ENCODE assay signal across 22 mouse cellular contexts in genomic region chr6:99167001-99167400, GRCm38 (mm10).
A peak's percentile ranks its signal among the peaks of the same experiment; 100 is the strongest.
DNase-seq lines count a peak whose midpoint lies in the region; ATAC-seq and TF ChIP-seq lines count a peak whose summit lies in the region.
"Had no signal": no experiment of that assay in that cellular context is flagged by ENCODE, and none has a peak within 500 bp of the region (broad histone marks: within the 10 kb centered on the region; RNA-seq: fewer than 3 reads in every experiment).

No protein-coding gene starts in this region.

- no peaks in the 10 kb centered on the region for H3K27me3 ChIP-seq in lung, embryonic 15.5 days
- H3K27me3 ChIP-seq in stomach, embryonic 15.5 days (replicated peaks) = no peaks in the 10 kb centered on the region
- H3K27me3 ChIP-seq: forebrain, embryonic 15.5 days; limb, embryonic 12.5 days had no signal

- intact Hi-C loops in left cerebral cortex, adult 2 months (cut with DNase I) = no loop called here

- H3K9ac ChIP-seq in lung, embryonic 15.5 days = no peak overlapping the region
- H3K9ac ChIP-seq in stomach, embryonic 15.5 days = no peak overlapping the region
- H3K9ac ChIP-seq: forebrain, embryonic 15.5 days; limb, embryonic 12.5 days; liver, embryonic 14.5 days had no signal

- H3K9me3 ChIP-seq in lung, embryonic 15.5 days = no peaks in the 10 kb centered on the region
- H3K9me3 ChIP-seq in stomach, embryonic 15.5 days = no peaks in the 10 kb centered on the region
- H3K9me3 ChIP-seq: embryonic facial prominence, embryonic 10.5 days; forebrain, embryonic 15.5 days; limb, embryonic 12.5 days had no signal

- TF ChIP-seq CTCF in left cerebral cortex, adult 2 months (IDR thresholded peaks at IDR 0.05) = no peak
- TF ChIP-seq CTCF in lung, adult 2 months (IDR thresholded peaks at IDR 0.05; ENCODE audit: insufficient read depth, low read length) = no peak

- DNase-seq in left cerebral cortex, adult 2 months (ENCODE audit: extremely low spot score in 1 of 2, low spot score in 2 of 2) = no peak
- no peak for DNase-seq in left cerebral cortex, adult 8-10 months (ENCODE audit: low spot score in 2 of 2)
- DNase-seq in lung, adult 2 months = no peak
- DNase-seq in spleen, adult 12 weeks (ENCODE audit: low spot score) = no peak
- no peak for DNase-seq in spleen, postnatal 10 days (ENCODE audit: low spot score in 2 of 2)
- DNase-seq: adrenal gland, adult 8-10 months; cerebellum, adult 11-12 months; cerebellum, postnatal 10 days; kidney, adult 9 months; kidney, postnatal 14 days; midbrain, embryonic 14.5 days; spleen, adult 18-20 months had no signal

- WGBS in lung, embryonic 15.5 days = 45% methylated on average over 8 of the region's 8 CpGs
- 50% methylated on average over 8 of the region's 8 CpGs for WGBS in lung, adult 2 months
- 55% methylated on average over 8 of the region's 8 CpGs for WGBS in stomach, embryonic 15.5 days

- no peaks in the 10 kb centered on the region for H3K36me3 ChIP-seq in lung, embryonic 15.5 days
- H3K36me3 ChIP-seq in stomach, embryonic 15.5 days = no peaks in the 10 kb centered on the region
- H3K36me3 ChIP-seq: embryonic facial prominence, embryonic 10.5 days; forebrain, embryonic 15.5 days; limb, embryonic 12.5 days had no signal

- no peak overlapping the region for H3K4me2 ChIP-seq in lung, embryonic 15.5 days
- 0 out of 2 replicates have a peak overlapping the region, but pooled peaks have one; percentile 2 for H3K4me2 ChIP-seq in stomach, embryonic 15.5 days
- H3K4me2 ChIP-seq: forebrain, embryonic 15.5 days; limb, embryonic 12.5 days had no signal

- peaks cover 24% of the 10 kb centered on the region for H3K4me1 ChIP-seq in lung, embryonic 15.5 days
- peaks cover 20% of the 10 kb centered on the region for H3K4me1 ChIP-seq in lung, adult 2 months (ENCODE audit: control insufficient read depth, insufficient read depth, low read length)
- H3K4me1 ChIP-seq in stomach, embryonic 15.5 days = peaks cover 11% of the 10 kb centered on the region; the same call in 1 of the 2 replicates

- ATAC-seq in lung, embryonic 15.5 days (ENCODE audit: borderline replicate concordance, extremely low read depth, low FRiP score, low TSS enrichment) = no peak
- no peak for ATAC-seq in stomach, embryonic 15.5 days (ENCODE audit: insufficient read depth, low FRiP score, low read depth)
- ATAC-seq: activated CD4-positive, CD25-positive, alpha-beta regulatory T cell, adult 4 months; forebrain, embryonic 15.5 days; hindbrain, postnatal 0 days; intestine, embryonic 16.5 days had no signal

- peak overlapping the region; percentile 17; the same call in 1 of the 2 replicates for H3K27ac ChIP-seq in left cerebral cortex, adult 2 months
- H3K27ac ChIP-seq in lung, embryonic 15.5 days = 0 out of 2 replicates have a peak overlapping the region, but pooled peaks have one; percentile 9
- peak overlapping the region; percentile 13; the same call in 1 of the 2 replicates for H3K27ac ChIP-seq in stomach, embryonic 15.5 days
- H3K27ac ChIP-seq: embryonic facial prominence, embryonic 10.5 days; forebrain, embryonic 15.5 days; hindbrain, postnatal 0 days; layer of hippocampus, adult 2 months; limb, embryonic 12.5 days; liver, embryonic 14.5 days had no signal

- TF ChIP-seq POLR2A in lung, adult 2 months (IDR thresholded peaks at IDR 0.05; ENCODE audit: borderline replicate concordance, extremely low read depth, low read depth, low read length) = no peak

- H3K4me3 ChIP-seq in left cerebral cortex, adult 2 months = no peak overlapping the region
- no peak overlapping the region for H3K4me3 ChIP-seq in lung, embryonic 15.5 days
- H3K4me3 ChIP-seq in lung, adult 2 months (replicated peaks; ENCODE audit: extremely low read depth, low read depth, low read length) = no peak overlapping the region
- no peak overlapping the region for H3K4me3 ChIP-seq in stomach, embryonic 15.5 days (replicated peaks)
- H3K4me3 ChIP-seq: embryonic facial prominence, embryonic 10.5 days; forebrain, embryonic 15.5 days; layer of hippocampus, adult 2 months; limb, embryonic 12.5 days had no signal
